Mouse (Mus musculus) neutrophil, adult 65 days (primary cell): ENCODE data around the gene Cyth1. TPM values are rescaled to one million over a fixed set of nuclear protein-coding genes. Genes with fewer than 3 reads are reported as not detected.

Source experiments
- total RNA-seq: library from RNA; stranded (reverse); gene quantifications from 2 replicates; pipeline ENCODE4 v1.2.4, GENCODE M21; 2023

Gene Cyth1
- total RNA-seq, result 43.2 and 71.7 TPM in 2 replicates

DNA sequence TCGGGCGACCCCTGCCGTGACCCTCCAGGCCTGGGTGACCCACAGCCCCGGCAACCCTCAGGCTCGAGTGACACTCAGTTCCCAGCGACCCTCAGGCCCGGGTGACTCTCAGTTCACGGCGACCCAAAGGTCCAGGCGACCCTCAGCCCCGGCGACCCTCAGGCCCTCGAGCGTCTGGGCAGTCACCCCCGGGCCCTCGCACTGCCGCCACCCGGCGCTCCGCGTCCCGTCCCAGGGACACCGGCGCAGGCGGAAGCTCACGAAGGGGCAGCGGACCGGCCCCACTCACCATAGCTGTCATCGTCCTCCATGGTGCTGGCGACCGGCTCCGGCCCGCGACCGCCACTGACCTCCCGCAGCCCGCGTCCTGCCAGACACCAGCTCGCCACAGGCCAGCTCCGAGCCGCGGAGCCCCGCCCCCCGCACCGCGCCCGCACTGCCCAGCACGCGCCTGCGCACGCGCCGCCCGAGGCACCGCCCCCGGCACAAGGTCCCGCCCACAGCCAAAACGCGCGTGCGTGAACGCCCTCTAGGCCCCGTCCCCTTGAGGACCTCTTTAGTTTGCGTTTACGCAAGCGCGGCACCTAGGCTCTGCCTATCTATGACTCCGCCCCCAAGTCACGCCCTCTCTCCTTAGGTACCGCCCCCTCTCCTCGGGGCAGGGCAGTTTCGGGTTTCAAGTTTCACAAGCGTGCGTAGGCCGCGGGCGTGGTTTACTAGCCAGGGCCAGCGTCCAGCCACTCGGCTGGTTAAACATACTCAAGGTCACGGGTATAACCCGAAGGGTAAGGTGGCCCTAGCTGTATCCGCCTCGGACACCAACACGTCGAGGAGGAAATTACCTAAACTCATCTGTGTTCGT lies at the start of gene Cyth1:
TSS of gene Cyth1 (minus strand) at position 443 of the 862 bp plus-strand sequence.

DNA sequence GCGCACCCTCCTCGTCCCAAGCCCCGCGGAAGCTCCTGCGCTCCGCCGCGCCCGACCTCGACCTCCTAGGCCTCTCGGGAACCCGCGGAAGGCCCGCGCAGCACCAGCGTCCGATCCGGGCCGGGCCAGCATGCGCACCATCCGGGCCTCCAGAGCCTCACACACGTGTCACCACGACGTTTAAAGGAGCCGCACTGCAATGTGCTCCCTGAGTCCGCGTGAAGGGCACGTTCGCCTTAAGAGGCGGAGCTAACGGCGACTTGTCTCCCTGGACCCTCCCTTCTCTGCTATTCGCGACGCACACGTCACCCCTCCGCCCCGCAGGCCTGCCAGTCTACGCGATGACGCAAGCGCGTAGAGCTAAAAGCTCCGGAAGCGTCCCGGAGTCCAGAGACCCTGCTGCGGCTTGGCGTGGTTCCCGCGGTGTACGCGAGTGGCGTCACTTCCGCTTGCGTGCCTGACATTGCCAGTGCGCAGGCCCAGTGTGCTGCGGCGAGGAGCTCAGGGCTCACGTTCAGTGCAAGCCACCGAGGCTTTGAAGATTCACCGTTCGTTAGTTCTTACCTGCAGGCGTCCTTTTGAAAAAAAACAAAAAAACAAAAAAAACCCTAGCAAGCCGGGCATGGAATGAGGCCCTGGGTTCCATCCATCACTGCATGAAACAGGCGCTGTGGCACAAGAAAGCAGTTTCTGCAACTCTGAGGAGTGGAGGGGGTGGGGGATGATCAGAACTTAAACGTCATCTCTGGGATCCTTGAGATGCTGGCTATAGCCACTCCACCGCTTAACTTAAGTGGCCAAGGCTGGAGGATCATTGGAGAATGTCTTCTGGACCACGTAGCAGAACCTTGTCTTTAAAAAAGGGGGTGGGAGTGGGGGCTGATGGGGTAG lies 41.9 kb upstream of the Cyth1 start, which contains the start of gene Usp36:
TSS of gene Usp36 (minus strand) at position 246 of the 891 bp plus-strand sequence.

DNA sequence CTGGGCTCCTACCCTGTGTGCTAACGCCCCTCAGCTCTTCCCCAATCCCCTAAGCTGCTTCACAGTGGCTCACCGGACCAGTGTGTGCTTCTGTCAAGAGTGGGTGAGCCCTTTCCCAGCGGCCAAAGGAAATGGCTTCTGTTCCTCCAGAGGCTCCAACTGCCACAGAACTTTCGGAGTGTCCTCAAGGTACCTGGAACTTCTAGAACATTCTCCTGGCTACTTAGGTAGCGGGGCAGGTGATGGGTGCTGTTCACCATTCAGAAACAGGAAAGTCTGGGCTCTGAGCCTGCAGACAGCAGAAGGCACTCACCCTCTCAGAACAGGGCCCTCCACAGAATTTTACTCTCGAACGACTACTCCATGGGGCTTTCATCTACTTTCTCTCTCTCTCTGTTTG lies 117.9 kb downstream of the Cyth1 start, which contains the start of gene Dnah17:
TSS of gene Dnah17 (minus strand) at position 101 of the 400 bp plus-strand sequence.

Other genes starting within 250 kb of the Cyth1 start
- 0.09 and 0.32 TPM in 2 replicates for gene Dnah17, start 118.0 kb downstream of the Cyth1 start, total RNA-seq
- gene Usp36, start 41.7 kb upstream of the Cyth1 start, total RNA-seq, result 10.8 and 19.8 TPM in 2 replicates
- 11.3 and 28.7 TPM in 2 replicates for gene Cep295nl, start 93.9 kb upstream of the Cyth1 start, total RNA-seq
- 144 and 148 TPM in 2 replicates for gene Timp2, start 107.1 kb upstream of the Cyth1 start, total RNA-seq
- gene Lgals3bp, start 153.5 kb upstream of the Cyth1 start, total RNA-seq, result 7.4 and 8.2 TPM in 2 replicates
- 23.3 and 27.4 TPM in 2 replicates for gene Cant1, start 170.5 kb upstream of the Cyth1 start, total RNA-seq
- not detected in 2 replicates for gene C1qtnf1, start 179.6 kb upstream of the Cyth1 start, total RNA-seq
- gene Engase, start 228.2 kb upstream of the Cyth1 start, total RNA-seq, result 1.9 and 3.4 TPM in 2 replicates